Mouse (Mus musculus) heart, postnatal 14 days (tissue): Measurements from ENCODE around the gene Wdr93. TPM values are rescaled to one million over a fixed set of nuclear protein-coding genes. Genes with fewer than 3 reads are reported as not detected.

Source experiments
- DNase-seq, 2 experiments: peaks; one replicate each; pipeline ENCODE4 v3.0.0; 2021 to 2022
- intact Hi-C: fragments of 180-260 bp; cut with DNase I; formaldehyde crosslinking; loops from one replicate; pipeline ENCODE4 v1.15.1; 2025
- long read RNA-seq, 2 experiments: library from polyadenylated mRNA; stranded (forward); transcript quantifications; one replicate each; pipeline ENCODE4 v2.0.0; 2021
- total RNA-seq, 2 experiments: library from RNA; stranded (reverse); gene quantifications; 2 replicates each; pipeline ENCODE4 v1.2.3; 2021

The Wdr93 gene
- under 1 TPM; 0.12 to 0.24 TPM for total RNA-seq
- long read RNA-seq, experiment 1, partial matches to known transcripts: 0 of 1 reads
- long read RNA-seq, experiment 1, other reads (novel, unspliced or antisense): 1 of 1 reads
- long read RNA-seq, experiment 2: 0 reads

DNA sequence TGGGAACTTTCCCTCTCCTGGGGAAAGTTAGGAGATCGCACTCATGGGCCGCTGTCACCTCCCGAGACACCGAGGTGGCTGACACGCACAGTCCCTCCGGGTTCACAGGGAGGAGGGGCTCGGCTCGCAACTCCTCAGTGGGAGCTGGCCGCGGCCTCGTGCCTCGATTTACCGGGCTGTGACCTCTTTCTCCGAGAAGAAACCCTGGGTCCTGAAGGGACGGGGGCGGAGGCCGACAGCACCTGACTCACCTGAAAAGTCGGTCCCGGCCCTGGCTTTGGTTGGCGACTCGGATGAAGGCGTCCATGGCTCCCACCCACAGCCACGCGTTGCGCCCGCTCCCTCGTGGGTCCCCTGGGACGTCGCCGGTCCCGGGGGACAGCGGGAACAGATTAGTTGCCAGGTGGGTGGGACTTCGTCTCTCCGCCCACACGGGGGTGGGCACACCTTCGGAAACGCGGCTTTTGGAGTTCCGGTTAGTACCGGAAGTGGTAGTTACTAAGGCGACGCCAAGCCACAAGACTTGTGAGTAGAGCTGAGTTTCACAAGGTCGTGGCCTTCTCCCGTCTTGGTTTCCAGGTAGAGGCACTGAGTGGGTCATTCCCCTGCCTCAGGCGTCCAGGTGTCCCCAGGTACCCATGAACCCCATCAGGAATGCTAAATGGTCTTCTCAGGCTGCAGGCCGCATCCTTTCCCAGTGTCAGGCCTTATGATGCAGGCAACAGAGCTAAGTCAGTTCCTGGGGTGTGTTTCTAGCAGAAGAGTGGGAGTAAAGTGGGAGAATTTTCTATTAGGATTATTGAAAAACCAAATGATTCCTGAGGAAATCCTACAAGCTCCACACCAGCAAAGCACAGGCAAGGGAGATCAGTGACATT is at the start of gene Wdr93, which contains the start of gene Pex11a:
Wdr93 (plus strand) TSS at position 505 of the 878 bp plus-strand sequence.
Pex11a (minus strand) TSS at position 473 of the 878 bp plus-strand sequence.
- DNase-seq: peak; percentile 64 to 81
- intact Hi-C loops: no loop called here

DNA sequence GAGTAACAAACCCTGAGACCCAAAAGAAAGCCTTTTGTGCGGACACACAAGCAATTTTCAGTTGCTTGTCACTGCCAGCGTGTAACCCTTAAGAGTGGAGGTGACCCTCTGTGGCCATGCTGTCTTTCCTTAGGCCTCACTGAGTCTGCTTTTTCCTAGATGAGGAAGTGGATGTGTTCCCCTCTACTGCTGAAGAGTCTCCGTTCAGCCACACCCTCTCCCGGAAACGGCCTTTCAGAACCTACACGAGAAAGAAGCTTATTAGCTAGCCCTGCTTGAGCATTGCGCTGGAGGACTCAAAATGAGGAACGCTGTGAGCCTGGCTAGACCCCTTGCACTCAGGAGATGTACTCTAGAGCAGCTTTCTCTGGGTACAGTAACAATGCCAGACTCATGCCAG is 46.5 kb upstream of the Wdr93 start:
- no peak for DNase-seq
- intact Hi-C loops: no loop called here

DNA sequence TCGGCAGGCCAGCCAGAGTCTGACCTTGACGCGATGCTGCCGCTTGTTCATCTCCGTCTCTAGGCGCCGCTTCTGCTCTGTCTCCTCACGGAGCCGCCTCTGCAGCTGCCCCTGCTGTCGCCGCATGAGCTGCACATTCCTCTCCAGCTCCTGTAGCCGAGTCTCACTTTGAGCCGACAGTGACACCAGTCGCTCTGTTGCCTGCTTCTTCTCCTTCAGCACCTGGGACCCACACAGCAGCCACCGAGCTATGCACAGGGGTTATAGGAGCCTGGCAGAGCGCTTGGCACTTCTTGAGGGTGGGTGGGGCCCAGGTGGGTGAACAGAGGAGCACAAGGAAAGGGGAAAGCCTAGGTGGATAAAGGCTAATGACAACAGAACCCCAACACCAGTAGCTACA is 40.2 kb upstream of the Wdr93 start:
- intact Hi-C loops: no loop called here
- no peak for DNase-seq

DNA sequence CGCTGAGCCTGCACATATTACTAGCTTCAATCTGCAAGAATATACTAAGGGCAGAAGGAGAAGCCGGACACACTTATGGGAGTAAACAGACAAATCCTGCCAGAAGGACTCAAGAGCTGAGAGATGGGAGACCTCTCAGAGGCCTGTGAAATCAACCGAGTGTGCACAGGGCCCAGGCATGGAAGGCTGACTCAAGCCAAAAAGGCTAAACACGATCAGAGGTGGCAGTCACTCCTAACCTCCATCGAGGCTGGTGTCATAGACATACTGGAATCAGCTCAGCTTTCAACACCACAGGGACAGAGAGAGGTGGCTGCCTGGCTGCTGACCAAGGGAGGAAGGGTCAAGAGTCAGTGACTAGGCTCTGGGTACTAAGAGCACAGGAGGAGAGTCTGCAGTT is 37.8 kb upstream of the Wdr93 start:
- no peak for DNase-seq
- intact Hi-C loops: no loop called here

DNA sequence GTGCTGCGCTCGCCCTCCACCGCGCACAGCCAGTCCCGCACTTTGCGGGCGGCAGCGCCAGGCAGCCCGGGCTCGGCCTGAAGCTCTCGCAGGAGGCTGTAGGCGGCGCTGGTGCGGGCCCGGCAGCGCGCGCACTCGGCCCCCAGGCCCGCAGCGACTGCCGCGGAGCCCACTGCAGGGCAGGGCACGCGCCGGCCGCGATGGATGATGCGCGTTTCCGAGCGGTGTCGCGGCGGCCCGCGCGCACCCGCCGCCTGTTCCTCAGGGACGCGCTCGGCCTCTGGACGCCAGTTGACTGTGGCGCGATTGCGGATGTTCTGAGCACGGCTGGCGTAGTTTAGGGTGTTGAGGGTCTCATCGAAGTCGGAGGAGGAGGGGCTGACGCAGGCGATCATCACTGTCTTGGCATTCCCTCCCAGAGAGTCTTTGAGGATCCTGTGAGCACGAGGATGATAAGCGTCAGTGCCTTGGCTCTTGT is 32.8 kb upstream of the Wdr93 start:
- intact Hi-C loops: loop anchor here (2.0 kb wide), 1 partner anchor 17 kb away; no protein-coding TSS in a partner anchor
- peak; percentile 34 to 40 for DNase-seq

DNA sequence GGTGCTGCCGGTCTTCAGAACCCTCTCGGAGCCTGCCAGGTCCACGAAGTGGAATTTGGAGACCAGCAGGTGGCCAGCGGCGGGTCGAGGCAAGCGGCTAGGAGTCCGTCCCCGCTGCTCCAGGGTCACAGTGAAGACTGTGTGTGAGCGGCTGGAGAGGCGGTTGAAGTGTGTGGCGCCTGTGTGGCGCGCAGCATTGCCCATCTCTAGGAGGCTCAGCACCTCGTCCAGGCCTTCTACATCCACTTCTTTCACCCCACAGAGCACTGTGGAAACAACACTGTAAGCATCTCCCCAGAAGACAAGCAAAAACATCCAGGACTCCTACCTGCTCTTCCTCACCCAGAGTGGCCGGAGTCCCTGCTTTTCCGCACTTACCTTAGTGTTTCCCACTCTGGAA is 32.1 kb upstream of the Wdr93 start:
- DNase-seq: no peak
- intact Hi-C loops: loop anchor here (2.0 kb wide), 1 partner anchor 16 kb away; no protein-coding TSS in a partner anchor

DNA sequence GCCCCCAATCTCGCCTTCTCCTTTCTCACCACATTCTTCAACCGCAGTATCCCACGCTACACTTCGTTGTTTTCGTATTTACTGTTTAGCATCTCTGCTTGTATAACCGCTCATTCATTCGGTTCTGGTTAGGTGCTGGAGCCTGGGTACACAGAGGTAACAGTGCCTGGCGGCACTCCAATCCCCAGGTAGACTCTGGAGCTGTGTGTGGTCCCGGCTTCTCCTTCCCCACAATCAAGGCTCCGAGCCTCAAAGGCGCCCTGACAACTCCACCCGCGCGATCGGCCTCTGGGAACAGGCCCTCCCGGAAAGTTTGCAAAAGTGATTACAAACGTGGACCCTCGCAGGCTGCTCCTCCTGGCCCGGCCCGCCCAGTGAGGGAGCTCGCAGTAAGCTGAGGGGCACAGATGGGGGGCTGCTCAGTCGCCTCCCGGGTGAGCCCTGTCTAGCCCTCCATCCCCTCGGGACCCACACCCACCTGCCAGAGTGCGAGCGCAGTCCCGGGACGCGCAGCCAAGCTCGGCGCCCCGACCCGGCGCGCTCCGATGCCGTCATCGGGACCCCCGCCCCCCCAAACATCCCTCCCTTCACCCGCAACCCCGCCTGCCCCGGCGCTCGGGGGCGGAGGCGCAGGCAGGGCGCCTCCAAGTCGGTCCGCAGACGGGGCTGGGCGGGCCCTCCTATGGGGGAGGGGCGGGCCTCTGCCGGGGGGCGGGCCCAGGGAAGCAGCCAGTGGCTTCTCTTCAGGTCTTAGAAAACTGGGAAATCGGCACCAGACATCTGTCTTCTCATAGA is 27.6 kb upstream of the Wdr93 start, which contains the start of gene Kif7:
Kif7 (minus strand) TSS at position 534 of the 795 bp plus-strand sequence.
- intact Hi-C loops: no loop called here
- peak; percentile 89 for DNase-seq

GRCm38 (mm10) chr7:79721386-79721977 is 21.5 kb upstream of the Wdr93 start:
- intact Hi-C loops: no loop called here
- peak; percentile 70 to 72 for DNase-seq

DNA sequence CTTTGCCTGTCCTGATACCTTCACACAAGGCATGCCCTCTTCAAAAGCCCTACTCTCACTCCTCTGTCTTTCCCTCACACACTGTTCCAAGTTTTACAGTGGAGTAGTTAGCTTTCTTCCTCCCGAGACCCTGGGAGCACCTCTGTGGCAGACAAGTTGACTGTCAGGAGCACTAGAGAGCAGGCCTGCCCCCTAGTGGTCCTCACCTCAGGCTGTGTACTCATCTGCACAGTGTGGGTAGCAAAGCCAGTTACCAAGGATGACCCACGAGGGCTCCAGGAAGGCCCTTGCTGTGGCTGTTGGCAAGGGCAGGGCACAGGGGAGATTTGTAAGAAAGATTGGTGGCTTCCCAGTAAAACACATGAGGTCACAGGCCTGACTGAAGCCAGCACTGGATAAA is 15.9 kb upstream of the Wdr93 start:
- intact Hi-C loops: loop anchor here (2.0 to 5.0 kb wide), 3 partner anchors 16 to 230 kb away; no protein-coding TSS in a partner anchor
- DNase-seq: peak; percentile 66 to 72

DNA sequence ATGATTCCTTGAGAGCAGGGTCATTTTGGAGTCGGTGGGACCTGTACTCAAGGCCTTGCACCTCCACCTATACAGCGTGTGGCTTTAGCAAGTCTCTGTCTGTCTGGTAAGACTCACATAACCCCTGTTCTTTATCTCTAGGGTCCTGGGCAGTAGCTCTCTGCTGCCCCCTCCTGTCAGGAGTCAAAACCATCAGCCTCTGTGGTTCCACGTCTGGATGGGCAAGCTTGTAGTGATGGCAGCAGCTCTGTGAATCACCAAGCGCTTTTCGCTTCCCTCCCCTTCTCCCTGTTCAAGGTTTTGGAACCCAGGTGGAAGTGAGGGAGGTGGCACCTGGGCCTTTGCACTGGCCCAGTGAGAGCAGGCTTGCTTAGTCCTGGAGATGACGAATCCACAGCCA is 14.7 kb upstream of the Wdr93 start:
- DNase-seq: peak; percentile 71 to 79
- intact Hi-C loops: loop anchor here (5.0 kb wide), 2 partner anchors 61 to 231 kb away; no protein-coding TSS in a partner anchor

GRCm38 (mm10) chr7:79729169-79729568 is 13.8 kb upstream of the Wdr93 start:
- intact Hi-C loops: loop anchor here (1.0 to 5.0 kb wide), 3 partner anchors 62 to 232 kb away; no protein-coding TSS in a partner anchor
- DNase-seq: peak; percentile 76 to 86

DNA sequence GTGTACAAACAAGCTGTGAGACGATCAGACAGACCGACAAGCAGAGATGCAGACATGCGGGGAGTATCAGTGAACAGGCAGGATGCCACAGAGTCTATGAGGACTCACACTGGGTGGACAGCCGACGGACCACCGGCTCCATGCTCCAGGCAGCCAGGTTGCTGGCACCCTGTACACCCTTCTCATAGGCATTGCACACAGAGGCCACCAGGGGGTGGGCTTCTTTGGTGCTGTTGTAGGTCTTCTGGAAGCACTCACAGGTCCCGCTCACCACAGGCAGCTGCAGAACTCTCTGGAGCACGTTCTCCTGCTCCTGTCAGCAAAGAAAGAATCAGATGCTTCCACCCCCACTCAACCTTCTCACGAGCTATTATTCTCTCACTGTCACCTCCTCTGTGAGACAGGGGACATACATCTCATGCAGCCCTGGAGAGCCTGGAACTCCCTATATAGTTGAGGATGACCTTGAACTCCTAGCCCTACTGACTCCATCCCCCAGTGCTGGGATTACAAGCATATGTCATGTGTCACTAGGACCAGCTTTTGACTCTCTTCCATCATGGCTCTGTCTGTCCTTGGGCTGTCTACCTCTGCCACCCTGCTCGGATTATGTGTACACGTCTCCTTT is 13.1 kb upstream of the Wdr93 start:
- intact Hi-C loops: loop anchor here (1.0 to 5.0 kb wide), 3 partner anchors 63 to 233 kb away; no protein-coding TSS in a partner anchor
- DNase-seq: no peak

GRCm38 (mm10) chr7:79731438-79731837 is 11.5 kb upstream of the Wdr93 start:
- intact Hi-C loops: no loop called here
- no peak for DNase-seq

- DNase-seq: no peak
- intact Hi-C loops: no loop called here
These were observed 10.3 kb upstream of the Wdr93 start, which contains the start of gene Plin1 for GRCm38 (mm10) chr7:79732622-79733021. Gene Plin1, minus strand, starts transcription at chr7:79732903.

DNA sequence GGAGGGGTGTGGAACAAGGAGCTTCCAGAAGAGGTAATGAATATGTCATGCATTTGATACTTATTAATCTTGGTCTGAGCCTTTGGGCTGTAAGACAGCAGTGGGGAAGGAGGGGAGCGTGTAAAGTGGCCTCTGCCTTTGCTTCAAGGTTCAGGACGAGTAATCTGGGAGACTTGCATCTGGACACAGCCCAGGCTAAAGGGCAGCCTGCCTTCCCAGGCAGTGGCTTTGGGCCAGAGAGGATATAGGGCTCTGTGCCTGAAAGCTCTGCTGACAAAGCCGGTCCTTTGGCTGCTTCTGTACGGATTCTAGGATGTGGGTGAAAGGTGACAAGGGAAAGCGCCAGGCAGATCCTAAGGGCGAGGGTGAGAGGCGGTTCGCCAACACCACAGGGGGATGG is 8.4 kb upstream of the Wdr93 start:
- DNase-seq: peak; percentile 54 to 81
- intact Hi-C loops: no loop called here

DNA sequence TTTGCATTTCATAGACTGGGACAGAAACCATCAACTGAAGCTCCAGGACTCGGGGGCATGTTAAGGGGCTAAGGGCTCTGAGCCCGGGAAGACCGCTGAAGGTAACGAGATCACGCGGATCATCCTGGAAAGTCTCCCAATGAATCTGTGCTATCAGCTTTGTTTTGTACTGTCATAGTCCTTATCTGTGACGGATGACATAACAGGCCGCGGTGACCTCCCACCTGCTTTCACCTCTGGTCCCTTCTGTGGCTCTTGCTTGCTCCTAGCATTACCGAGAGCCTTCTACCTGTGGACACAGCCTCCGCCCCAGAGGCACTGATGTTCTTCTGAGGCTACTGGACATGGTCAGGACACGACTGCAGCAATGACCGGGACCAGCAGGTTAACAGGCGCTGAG is 6.5 kb upstream of the Wdr93 start:
- no peak for DNase-seq

DNA sequence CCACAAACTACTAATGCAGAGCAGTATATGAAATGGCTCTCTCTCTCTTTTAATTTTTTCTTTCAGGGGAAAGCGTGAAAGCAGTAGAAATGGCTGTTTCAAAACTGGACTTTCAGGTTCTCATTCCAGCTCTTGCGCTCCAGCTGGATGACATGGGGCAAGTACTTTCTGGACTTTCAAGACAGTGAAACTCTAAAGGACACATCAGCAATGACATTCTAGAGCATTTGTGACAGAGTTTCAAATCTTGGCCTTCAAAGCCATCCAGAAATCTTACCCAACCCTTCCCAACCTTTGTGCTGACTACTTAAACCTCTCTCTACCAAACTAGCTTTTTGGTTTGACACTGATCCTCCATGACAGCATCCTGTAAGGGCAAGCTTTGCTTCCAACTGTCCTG is 4.0 kb upstream of the Wdr93 start:
- DNase-seq: no peak
- intact Hi-C loops: no loop called here

More for the DNA sequence above, 6.5 kb upstream of the Wdr93 start:
- intact Hi-C loops: no loop called here

DNA sequence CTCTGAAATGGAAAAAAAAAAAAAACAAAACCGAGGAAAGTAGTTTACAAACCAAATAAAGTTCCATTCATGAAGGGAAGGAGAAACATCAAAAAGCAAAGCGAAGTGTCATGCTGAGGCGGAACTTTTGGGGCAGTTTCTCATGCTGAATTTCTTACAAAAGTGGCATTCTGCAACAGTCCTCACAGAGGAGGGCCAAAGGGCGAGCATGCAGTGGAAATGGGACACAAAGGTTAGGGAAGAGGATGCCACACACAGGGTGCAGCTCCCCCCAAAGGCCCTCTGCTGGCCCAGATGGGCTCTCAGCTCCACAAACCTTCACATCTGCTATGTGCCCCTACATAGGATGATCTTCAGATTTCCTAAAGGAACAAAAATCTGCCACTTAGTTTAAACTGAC is 2.7 kb upstream of the Wdr93 start:
- no peak for DNase-seq
- intact Hi-C loops: no loop called here

DNA sequence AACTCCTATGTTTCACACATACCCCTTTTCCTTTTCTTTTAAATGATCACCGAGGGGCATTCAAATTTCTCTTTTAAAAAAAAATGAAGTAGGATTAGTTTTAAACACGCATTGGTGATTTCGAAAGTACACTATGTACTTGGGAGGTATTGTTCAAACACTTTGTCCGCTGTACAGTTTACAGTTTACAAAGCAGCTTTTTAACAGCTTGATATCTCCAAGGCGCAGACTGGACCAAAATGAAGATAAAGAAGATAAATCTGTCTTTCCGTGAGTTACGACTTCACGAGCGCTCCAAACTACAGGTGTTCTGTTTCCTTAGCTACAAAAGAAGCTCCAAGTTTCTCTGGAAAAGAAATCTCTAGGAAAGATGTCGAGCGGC is 695 bp upstream of the Wdr93 start:
- DNase-seq: no peak
- intact Hi-C loops: no loop called here

- intact Hi-C loops: no loop called here
- no peak for DNase-seq
These were observed 1.1 kb downstream of the Wdr93 start for GRCm38 (mm10) chr7:79744051-79744450.
